Mouse (Mus musculus) WW6 (cell line): ENCODE measurements around the gene Cela2a.
A peak's percentile ranks its signal among the peaks of the same experiment; 100 is the strongest.
"Not testable (repeated sequence)": the region's sequence is repeated elsewhere in the genome, so short reads cannot be mapped to it uniquely, and the experiment has no call there.

Experiments used
- DNase-seq: peaks from one replicate; pipeline ENCODE4 v3.0.0-alpha.2; 2013; ENCODE audit warnings: low read depth, low spot score

Cela2a gene

GRCm38 (mm10) chr4:141797545-141797944 lies 28.4 kb downstream of the Cela2a start:
- DNase-seq, result no peak

GRCm38 (mm10) chr4:141796954-141797353 lies 29.0 kb downstream of the Cela2a start:
- DNase-seq, result no peak

GRCm38 (mm10) chr4:141796356-141796755 lies 29.6 kb downstream of the Cela2a start:
- no peak for DNase-seq

- no peak for DNase-seq
These were observed 31.8 kb downstream of the Cela2a start for GRCm38 (mm10) chr4:141794152-141794535.

GRCm38 (mm10) chr4:141793282-141794151 lies 32.4 kb downstream of the Cela2a start, which contains the start of gene Casp9:
Gene Casp9 (plus strand): TSS chr4:141793612.
- DNase-seq, result peak; percentile 94

GRCm38 (mm10) chr4:141792554-141793281 lies 33.2 kb downstream of the Cela2a start:
- DNase-seq, result no peak

- DNase-seq, result no peak
These were observed 34.0 kb downstream of the Cela2a start for GRCm38 (mm10) chr4:141791951-141792350.

GRCm38 (mm10) chr4:141791486-141791885 lies 34.5 kb downstream of the Cela2a start:
- DNase-seq, result no peak

GRCm38 (mm10) chr4:141790524-141790990 lies 35.4 kb downstream of the Cela2a start, which contains the start of gene Dnajc16:
Gene Dnajc16 (minus strand): TSS chr4:141790931.
- DNase-seq, result peak; percentile 98

- no peak for DNase-seq
These were observed 36.3 kb downstream of the Cela2a start for GRCm38 (mm10) chr4:141789564-141790218.

- DNase-seq, result no peak
These were observed 38.5 kb downstream of the Cela2a start for GRCm38 (mm10) chr4:141787462-141787861.

- DNase-seq, result no peak
These were observed 38.9 kb downstream of the Cela2a start for GRCm38 (mm10) chr4:141787046-141787445.

GRCm38 (mm10) chr4:141786141-141786540 lies 39.8 kb downstream of the Cela2a start:
- no peak for DNase-seq

GRCm38 (mm10) chr4:141784835-141785234 lies 41.1 kb downstream of the Cela2a start:
- DNase-seq, result no peak

GRCm38 (mm10) chr4:141781201-141781985 lies 44.6 kb downstream of the Cela2a start:
- no peak for DNase-seq

GRCm38 (mm10) chr4:141779828-141780227 lies 46.1 kb downstream of the Cela2a start:
- no peak for DNase-seq

- DNase-seq, result not testable (repeated sequence)
These were observed 52.9 kb downstream of the Cela2a start for GRCm38 (mm10) chr4:141773019-141773418.

- DNase-seq, result no peak
These were observed 54.1 kb downstream of the Cela2a start for GRCm38 (mm10) chr4:141771823-141772222.

GRCm38 (mm10) chr4:141769501-141770160 lies 56.3 kb downstream of the Cela2a start:
- DNase-seq, result no peak

- DNase-seq, result no peak
These were observed 58.5 kb downstream of the Cela2a start for GRCm38 (mm10) chr4:141767353-141768036.
